Mouse (Mus musculus) limb, embryonic 11.5 days (tissue): Measurements from ENCODE around the gene Adamts15. TPM values are rescaled to one million over a fixed set of nuclear protein-coding genes. Genes with fewer than 3 reads are reported as not detected.

Experiments
- ATAC-seq: fragments of 200-750 bp; cut with Nextera tagmentation; 2 replicates; pipeline ENCODE4 v1.8.0; 2017; ENCODE audit warnings: low read depth; ENCODE audit not compliant: insufficient number of reproducible peaks, low FRiP score, low TSS enrichment
- DNase-seq: peaks from one replicate; pipeline ENCODE4 v3.0.0-alpha.2; 2015; ENCODE audit warnings: low spot score
- H3K27ac ChIP-seq: fragments of 300-500 bp; sonication (generic); replicated peaks from 2 replicates; pipeline ENCODE4 v1.5.1; 2014; ENCODE audit warnings: low read depth, mild to moderate bottlenecking, low read length
- H3K27me3 ChIP-seq: fragments of 300-500 bp; sonication (generic); 2 replicates; pipeline ENCODE4 v1.6.1; 2014; ENCODE audit warnings: mild to moderate bottlenecking, low read length, mixed read lengths; ENCODE audit not compliant: control insufficient read depth, insufficient read depth
- H3K36me3 ChIP-seq: fragments of 300-500 bp; sonication (generic); 2 replicates; pipeline ENCODE4 v1.6.1; 2014; ENCODE audit warnings: mild to moderate bottlenecking, low read length, moderate library complexity, mixed read lengths; ENCODE audit not compliant: control insufficient read depth, insufficient read depth
- H3K4me1 ChIP-seq: fragments of 300-500 bp; sonication (generic); 2 replicates; pipeline ENCODE4 v1.6.1; 2014; ENCODE audit warnings: low read length, mixed read lengths; ENCODE audit not compliant: control insufficient read depth, insufficient read depth
- H3K4me2 ChIP-seq: fragments of 300-500 bp; sonication (generic); 2 replicates; pipeline ENCODE4 v1.6.1; 2014; ENCODE audit warnings: low read depth, mild to moderate bottlenecking, moderate library complexity; ENCODE audit not compliant: severe bottlenecking
- H3K4me3 ChIP-seq: fragments of 300-500 bp; sonication (generic); 2 replicates; pipeline ENCODE4 v1.5.1; 2014; ENCODE audit warnings: low read depth, low read length
- H3K9ac ChIP-seq: fragments of 300-500 bp; sonication (generic); 2 replicates; pipeline ENCODE4 v1.6.1; 2014; ENCODE audit warnings: mild to moderate bottlenecking, low read length
- H3K9me3 ChIP-seq: fragments of 300-500 bp; sonication (generic); 2 replicates; pipeline ENCODE4 v1.6.1; 2016; ENCODE audit warnings: low read length; ENCODE audit not compliant: control insufficient read depth
- WGBS: fragments of 180-500 bp; shearing (Covaris S2); extraction: QIAGEN DNeasy Blood & Tissue Kit; methylation state at CpG from one replicate; pipeline ENCODE4 v1.1.7; 2014; 5-methylcytosine and 5-hydroxymethylcytosine counted together
- polyA plus RNA-seq: library from polyadenylated mRNA; unstranded; fragments of >200 nt; fragmentation: Nextera tagmentation; extraction: Ambion mirVana; gene quantifications from 2 replicates; pipeline ENCODE4 v1.2.1, GENCODE M21; 2014

Gene Adamts15
- polyA plus RNA-seq, 1 experiment from 2014 or later, result 6.7 TPM

DNA sequence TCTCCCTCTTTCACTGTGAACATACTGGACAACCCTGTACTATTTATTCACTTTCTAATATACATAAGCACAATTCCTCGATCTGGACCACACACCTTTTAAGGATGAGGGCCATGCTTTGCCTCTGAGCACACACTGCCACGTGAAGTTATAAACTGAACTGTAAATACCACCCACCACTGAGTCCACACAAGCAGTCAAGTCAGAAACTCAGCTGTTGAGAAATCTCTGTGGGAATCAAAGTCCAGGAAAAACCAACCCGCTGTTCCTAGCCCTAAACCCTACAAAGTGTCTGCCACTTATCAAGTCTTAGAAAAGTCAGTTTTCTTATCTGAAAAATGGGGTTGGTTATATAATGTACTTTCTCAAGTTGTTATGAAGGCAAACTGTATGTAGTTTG, 36.0 kb downstream of the Adamts15 start:
- 83% methylated on average over 3 of the region's 3 CpGs for WGBS
- ATAC-seq (no peak), DNase-seq (no peak)
- Histone ChIP-seq H3K9me3 (no peaks in the 10 kb centered on the region), H3K4me1 (no peaks in the 10 kb centered on the region), H3K4me2 (no peak overlapping the region), H3K9ac (no peak overlapping the region), H3K36me3 (no peaks in the 10 kb centered on the region), H3K27me3 (no peaks in the 10 kb centered on the region), H3K4me3 (no peak overlapping the region), H3K27ac (no peak overlapping the region)

DNA sequence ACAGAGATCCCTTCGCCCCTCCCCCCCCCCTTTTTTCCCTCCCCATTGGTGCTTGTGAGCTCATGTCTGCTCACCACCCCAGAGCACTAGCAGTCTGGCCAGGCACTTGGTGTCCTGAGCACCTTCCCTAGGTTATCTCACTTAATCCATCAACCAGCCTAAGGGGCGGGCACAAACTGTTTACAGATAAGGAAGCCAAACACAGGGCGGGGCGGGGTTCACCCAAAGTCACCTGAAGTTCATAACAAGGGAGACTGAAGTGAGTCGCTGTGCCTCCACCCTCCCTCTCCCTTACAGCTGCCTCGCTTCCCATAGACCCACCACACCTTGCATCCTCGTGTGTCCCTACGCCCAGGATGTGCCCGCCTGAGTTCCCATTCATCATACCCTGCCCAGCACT, 41.7 kb downstream of the Adamts15 start:
- 89% methylated on average over 9 of the region's 9 CpGs for WGBS
- DNase-seq, result no peak
- Histone ChIP-seq H3K27me3 (no peaks in the 10 kb centered on the region), H3K4me1 (no peaks in the 10 kb centered on the region), H3K36me3 (no peaks in the 10 kb centered on the region), H3K4me2 (no peak overlapping the region), H3K4me3 (no peak overlapping the region), H3K9ac (no peak overlapping the region), H3K27ac (no peak overlapping the region), H3K9me3 (no peaks in the 10 kb centered on the region)
- ATAC-seq, result no peak

DNA sequence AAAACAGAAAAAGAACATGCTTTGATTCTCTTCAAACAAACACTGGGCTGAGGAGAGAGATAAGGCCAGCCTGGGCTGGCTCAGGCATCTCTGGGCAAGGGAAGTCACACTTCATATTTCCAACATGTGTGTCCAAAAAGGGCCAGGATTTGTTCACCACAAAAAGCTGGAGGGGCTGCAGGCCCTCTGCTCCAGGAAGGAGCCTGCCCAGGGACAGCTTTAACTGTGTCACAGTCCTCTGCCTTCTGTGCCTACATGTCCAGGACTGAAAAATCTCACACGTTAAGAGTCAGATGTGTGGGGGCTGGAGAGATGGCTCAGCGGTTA, 42.3 kb downstream of the Adamts15 start:
- no peaks in the 10 kb centered on the region for H3K36me3 ChIP-seq
- H3K27ac ChIP-seq, result no peak overlapping the region
- no peak overlapping the region for H3K4me2 ChIP-seq
- DNase-seq, result no peak
- no peak overlapping the region for H3K4me3 ChIP-seq
- no peaks in the 10 kb centered on the region for H3K4me1 ChIP-seq
- no peaks in the 10 kb centered on the region for H3K27me3 ChIP-seq
- no peak for ATAC-seq
- no peaks in the 10 kb centered on the region for H3K9me3 ChIP-seq
- no peak overlapping the region for H3K9ac ChIP-seq
- 79% methylated on average over 2 of the region's 2 CpGs for WGBS

DNA sequence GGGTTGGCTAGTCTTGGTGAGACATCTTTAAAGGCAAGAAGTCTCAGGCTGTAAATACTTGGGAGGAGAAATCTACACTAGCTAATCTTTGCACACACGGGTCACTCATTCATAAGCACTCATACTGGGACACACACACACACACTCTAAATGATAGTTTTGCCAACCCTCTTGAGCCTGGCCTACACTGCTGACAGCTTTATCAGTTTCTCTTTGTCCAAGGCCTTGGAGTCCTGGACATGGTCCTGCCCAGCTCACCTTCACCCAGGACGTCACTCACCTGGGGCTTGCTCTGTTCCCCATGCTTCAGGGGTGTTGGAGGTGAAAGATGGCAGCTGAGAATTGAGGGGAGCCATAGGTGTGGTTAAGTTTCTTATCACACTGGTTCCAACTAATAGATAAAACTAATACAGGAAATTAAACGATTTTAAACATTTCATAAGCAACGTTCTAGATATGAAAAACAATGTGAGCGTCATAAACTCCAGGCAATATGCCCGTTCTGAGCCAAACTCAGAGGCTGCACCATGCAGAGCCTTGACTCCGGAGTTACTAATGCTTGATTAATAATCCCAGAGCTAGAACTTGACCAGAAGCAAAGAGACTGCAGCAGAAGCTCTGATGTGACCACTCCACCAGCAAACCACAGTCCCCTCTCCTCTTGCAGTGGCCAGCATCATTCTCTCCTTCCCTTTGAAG, 42.9 kb downstream of the Adamts15 start:
- H3K9ac ChIP-seq, result no peak overlapping the region
- no peaks in the 10 kb centered on the region for H3K27me3 ChIP-seq
- ATAC-seq (no peak), DNase-seq (no peak)
- no peak overlapping the region for H3K4me2 ChIP-seq
- H3K9me3 ChIP-seq, result no peaks in the 10 kb centered on the region
- H3K27ac ChIP-seq, result no peak overlapping the region
- H3K36me3 ChIP-seq, result no peaks in the 10 kb centered on the region
- no peaks in the 10 kb centered on the region for H3K4me1 ChIP-seq
- H3K4me3 ChIP-seq, result no peak overlapping the region
- WGBS, result 81% methylated on average over 7 of the region's 7 CpGs

DNA sequence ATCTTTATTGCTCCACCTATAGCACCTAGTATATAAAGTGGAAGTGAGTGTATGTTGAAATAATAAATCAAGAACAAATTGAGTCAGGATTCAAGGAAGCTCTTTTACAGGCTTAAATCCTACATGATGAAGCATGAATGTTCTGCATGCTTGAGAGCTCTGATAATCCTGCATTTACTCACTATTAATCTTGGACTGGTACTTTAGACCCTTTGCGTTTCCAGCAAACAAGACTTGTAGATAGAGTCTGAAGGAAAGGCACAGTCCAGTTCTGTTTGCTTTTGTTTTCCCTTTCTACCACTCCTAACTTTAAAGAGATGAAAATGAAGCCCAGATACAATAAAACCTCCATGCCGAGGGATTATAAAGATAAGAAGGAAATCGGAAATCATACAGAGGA, 45.7 kb downstream of the Adamts15 start:
- Histone ChIP-seq H3K27ac (no peak overlapping the region), H3K9me3 (no peaks in the 10 kb centered on the region), H3K4me1 (no peaks in the 10 kb centered on the region), H3K9ac (no peak overlapping the region), H3K36me3 (no peaks in the 10 kb centered on the region), H3K27me3 (no peaks in the 10 kb centered on the region), H3K4me3 (no peak overlapping the region), H3K4me2 (no peak overlapping the region)
- no peak for DNase-seq
- no peak for ATAC-seq
- WGBS, result 85% methylated on average over 3 of the region's 3 CpGs

DNA sequence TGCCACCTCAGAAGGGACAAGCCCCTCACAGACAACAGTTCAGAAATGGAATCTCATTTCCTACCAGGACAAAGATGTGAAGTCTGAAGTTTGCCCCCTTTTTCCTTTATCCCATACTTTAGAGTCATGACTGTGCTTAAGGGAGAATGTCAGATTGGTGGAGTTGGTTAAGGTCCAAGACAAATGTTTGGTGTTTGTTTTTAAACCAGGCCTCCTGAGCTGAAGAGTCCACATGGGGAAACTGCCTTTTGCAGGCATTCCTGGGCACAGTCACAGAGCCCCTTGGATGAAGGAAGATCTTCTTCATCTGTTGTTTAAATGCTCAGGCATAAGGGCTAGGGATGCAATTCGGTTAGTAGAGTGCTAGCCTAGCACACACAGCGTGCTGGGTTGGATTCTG, 66.4 kb downstream of the Adamts15 start:
- Histone ChIP-seq H3K9ac (no peak overlapping the region), H3K27me3 (no peaks in the 10 kb centered on the region), H3K9me3 (no peaks in the 10 kb centered on the region), H3K4me1 (peaks cover 3% of the 10 kb centered on the region; the same call in 1 of the 2 replicates), H3K36me3 (no peaks in the 10 kb centered on the region), H3K4me3 (no peak overlapping the region), H3K4me2 (no peak overlapping the region), H3K27ac (no peak overlapping the region)
- ATAC-seq (no peak), DNase-seq (no peak)
- WGBS, result 83% methylated on average over 2 of the region's 2 CpGs

DNA sequence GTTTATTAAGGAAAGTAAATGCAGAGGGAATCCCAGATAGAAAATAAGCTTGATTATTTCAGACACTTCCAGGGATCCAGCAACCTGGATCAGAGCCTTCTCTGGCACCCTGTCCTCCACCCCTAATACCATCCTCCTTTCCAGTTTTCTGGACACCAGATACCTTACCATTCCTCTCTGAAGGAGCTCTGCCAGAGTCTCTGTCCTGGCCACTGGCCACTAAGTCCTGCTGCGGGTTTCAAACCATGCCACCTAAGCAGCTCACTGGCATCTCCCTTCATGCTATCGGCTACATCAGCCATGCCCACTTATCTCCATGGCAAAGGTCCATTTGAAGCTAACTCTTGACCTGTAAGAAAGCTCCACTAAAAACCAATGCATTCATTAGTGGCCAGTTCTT, 70.4 kb downstream of the Adamts15 start:
- Histone ChIP-seq H3K27me3 (no peaks in the 10 kb centered on the region), H3K9ac (no peak overlapping the region), H3K36me3 (no peaks in the 10 kb centered on the region), H3K4me1 (peaks cover 3% of the 10 kb centered on the region; the same call in 1 of the 2 replicates), H3K4me2 (no peak overlapping the region), H3K4me3 (no peak overlapping the region), H3K9me3 (no peaks in the 10 kb centered on the region), H3K27ac (no peak overlapping the region)
- ATAC-seq, result no peak
- DNase-seq, result no peak
- 97% methylated on average over 2 of the region's 2 CpGs for WGBS

DNA sequence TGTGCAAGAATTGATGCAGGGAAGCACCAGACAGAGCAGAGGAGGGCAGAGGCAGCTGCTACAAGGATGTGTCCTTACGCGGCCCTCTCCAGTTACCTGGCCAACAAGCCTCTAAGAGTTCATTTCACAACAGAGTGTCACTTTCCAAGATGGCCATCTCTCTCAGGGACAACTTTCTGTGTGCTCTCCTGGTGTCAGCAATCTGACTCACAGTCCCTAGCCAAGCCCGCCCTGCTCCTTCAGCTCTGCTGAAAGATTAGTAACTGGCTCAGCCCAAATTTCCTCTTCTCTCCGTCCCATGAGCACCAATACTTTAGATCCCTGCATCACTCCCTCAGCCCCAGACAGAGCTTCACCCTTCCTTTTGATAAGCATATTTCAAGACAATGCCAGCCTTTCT, 72.3 kb downstream of the Adamts15 start:
- Histone ChIP-seq H3K4me3 (no peak overlapping the region), H3K27me3 (no peaks in the 10 kb centered on the region), H3K36me3 (no peaks in the 10 kb centered on the region), H3K9ac (no peak overlapping the region), H3K27ac (no peak overlapping the region), H3K4me2 (no peak overlapping the region), H3K9me3 (no peaks in the 10 kb centered on the region), H3K4me1 (peaks cover 3% of the 10 kb centered on the region; the same call in 1 of the 2 replicates)
- ATAC-seq, result no peak
- WGBS, result 91% methylated on average over 4 of the region's 4 CpGs
- DNase-seq, result no peak

DNA sequence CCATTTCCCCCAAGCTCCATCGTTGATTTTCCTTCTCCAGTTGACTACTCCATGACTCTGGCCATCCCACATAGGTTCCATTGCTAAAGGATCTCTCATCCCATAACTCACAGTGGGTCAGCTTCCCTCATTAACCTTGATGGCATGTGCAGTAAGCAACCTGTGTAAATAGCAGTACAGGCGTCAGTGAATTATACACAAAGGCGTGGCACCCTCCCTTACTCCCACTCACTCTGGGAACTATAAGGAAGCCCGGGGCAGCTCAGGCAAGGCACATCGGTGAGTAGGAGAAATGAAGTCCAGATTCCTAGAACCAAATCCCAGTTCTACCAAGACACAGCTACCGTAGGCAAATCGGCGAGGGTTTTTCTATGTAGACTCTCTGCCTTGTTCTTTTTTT, 72.8 kb downstream of the Adamts15 start:
- H3K4me1 ChIP-seq, result peaks cover 3% of the 10 kb centered on the region; the same call in 1 of the 2 replicates
- no peaks in the 10 kb centered on the region for H3K9me3 ChIP-seq
- H3K4me2 ChIP-seq, result no peak overlapping the region
- no peak for ATAC-seq
- no peak overlapping the region for H3K27ac ChIP-seq
- no peaks in the 10 kb centered on the region for H3K36me3 ChIP-seq
- H3K27me3 ChIP-seq, result no peaks in the 10 kb centered on the region
- no peak for DNase-seq
- 86% methylated on average over 8 of the region's 8 CpGs for WGBS
- no peak overlapping the region for H3K9ac ChIP-seq
- H3K4me3 ChIP-seq, result no peak overlapping the region
